Mouse (Mus musculus): ENCODE data around the gene Abo.
"Not testable (repeated sequence)": the region's sequence is repeated elsewhere in the genome, so short reads cannot be mapped to it uniquely, and the experiment has no call there.

Gene Abo

GRCm38 (mm10) chr2:26864879-26865278 lies at the start of gene Abo:
Gene Abo, minus strand, starts transcription at chr2:26864979.
- no peak for DNase-seq (ENCODE audit: low spot score in 2 of 2)

- DNase-seq (ENCODE audit: low spot score in 2 of 2) = no peak
Observed at GRCm38 (mm10) chr2:26914148-26914941, 49.6 kb upstream of the Abo start.

- DNase-seq (ENCODE audit: low spot score in 2 of 2) = no peak
Observed at GRCm38 (mm10) chr2:26913416-26914147, 48.8 kb upstream of the Abo start.

GRCm38 (mm10) chr2:26912253-26912770 lies 47.5 kb upstream of the Abo start:
- no peak for DNase-seq (ENCODE audit: low spot score in 2 of 2)

GRCm38 (mm10) chr2:26910994-26911765 lies 46.4 kb upstream of the Abo start:
- peak; percentile 77 to 83 for DNase-seq (ENCODE audit: low spot score in 2 of 2)

GRCm38 (mm10) chr2:26910124-26910993 lies 45.6 kb upstream of the Abo start, which contains the start of the genes Med22 and Rpl7a:
Gene Med22, minus strand, starts transcription at chr2:26910677.
Gene Rpl7a, plus strand, starts transcription at chr2:26910764.
- DNase-seq (ENCODE audit: low spot score in 2 of 2) = peak; percentile 99 to 100

GRCm38 (mm10) chr2:26909387-26909784 lies 44.6 kb upstream of the Abo start:
- no peak for DNase-seq (ENCODE audit: low spot score in 2 of 2)

GRCm38 (mm10) chr2:26908710-26909386 lies 44.1 kb upstream of the Abo start:
- DNase-seq (ENCODE audit: low spot score in 2 of 2) = no peak

GRCm38 (mm10) chr2:26907109-26907508 lies 42.3 kb upstream of the Abo start:
- no peak for DNase-seq (ENCODE audit: low spot score in 2 of 2)

GRCm38 (mm10) chr2:26906431-26906830 lies 41.7 kb upstream of the Abo start:
- peak in 1 of 2 experiments; percentile 9 for DNase-seq (ENCODE audit: low spot score in 2 of 2)

GRCm38 (mm10) chr2:26905936-26906335 lies 41.2 kb upstream of the Abo start:
- DNase-seq (ENCODE audit: low spot score in 2 of 2) = no peak

GRCm38 (mm10) chr2:26903311-26903710 lies 38.5 kb upstream of the Abo start:
- DNase-seq (ENCODE audit: low spot score in 2 of 2) = no peak

- DNase-seq (ENCODE audit: low spot score in 2 of 2) = peak; percentile 97 to 99
Observed at GRCm38 (mm10) chr2:26902467-26903220, 37.9 kb upstream of the Abo start, which contains the start of gene Surf6. Gene Surf6, minus strand, starts transcription at chr2:26902879.

GRCm38 (mm10) chr2:26901834-26902400 lies 37.1 kb upstream of the Abo start:
- DNase-seq (ENCODE audit: low spot score in 2 of 2) = no peak

- no peak for DNase-seq (ENCODE audit: low spot score in 2 of 2)
Observed at GRCm38 (mm10) chr2:26900731-26901130, 36.0 kb upstream of the Abo start.

- DNase-seq (ENCODE audit: low spot score in 2 of 2) = no peak
Observed at GRCm38 (mm10) chr2:26895898-26896297, 31.1 kb upstream of the Abo start.

GRCm38 (mm10) chr2:26886170-26886569 lies 21.4 kb upstream of the Abo start:
- not testable (repeated sequence) for DNase-seq (ENCODE audit: low spot score in 2 of 2)

- DNase-seq (ENCODE audit: low spot score in 2 of 2) = not testable (repeated sequence)
Observed at GRCm38 (mm10) chr2:26885541-26885940, 20.8 kb upstream of the Abo start.

GRCm38 (mm10) chr2:26878571-26878970 lies 13.8 kb upstream of the Abo start:
- no peak for DNase-seq (ENCODE audit: low spot score in 2 of 2)
